Mouse (Mus musculus) left cerebral cortex, postnatal 14 days (tissue): ENCODE results near the gene Cacnb3. TPM values are rescaled to one million over a fixed set of nuclear protein-coding genes. Genes with fewer than 3 reads are reported as not detected.

Experiments
- DNase-seq, 2 experiments: peaks; one replicate each; pipeline ENCODE4 v3.0.0; 2021 to 2022; ENCODE audit warnings: low spot score in 2 of 2, mixed read lengths in 1 of 2
- intact Hi-C: fragments of 180-260 bp; cut with DNase I; formaldehyde crosslinking; loops from one replicate; pipeline ENCODE4 v1.15.1; 2025
- total RNA-seq, 2 experiments: library from RNA; stranded (reverse); gene quantifications; 2 replicates each; pipeline ENCODE4 v1.2.3; 2021

Gene Cacnb3
- total RNA-seq, 2 experiments from 2014 or later = 217 to 244 TPM

GRCm38 (mm10) chr15:98664042-98664907 is 33.6 kb downstream of the Cacnb3 start:
- no peak for DNase-seq
- intact Hi-C loops = loop anchor here (2.0 to 5.0 kb wide), 2 partner anchors 35 to 123 kb away; partner anchors contain the start of gene Wnt1

DNA sequence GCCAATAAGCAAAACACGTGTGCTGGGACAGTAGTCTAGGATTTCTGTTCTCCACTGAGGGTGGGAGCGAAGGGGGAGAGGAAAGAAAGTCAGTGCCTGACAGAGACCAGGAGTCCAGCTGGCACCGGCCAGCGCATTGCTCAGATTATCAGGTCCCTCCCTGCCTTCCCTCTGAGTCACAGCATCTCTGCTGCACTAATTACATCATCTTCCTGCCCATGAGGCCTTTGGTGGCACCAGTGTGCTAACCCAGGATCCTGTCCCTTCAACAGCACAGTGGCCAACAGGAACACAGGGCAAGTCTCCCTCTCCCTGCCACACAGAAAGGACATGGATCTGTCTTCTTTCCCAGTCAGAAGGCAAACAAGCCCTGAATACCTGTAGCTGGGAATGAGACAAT is 42.0 kb downstream of the Cacnb3 start:
- intact Hi-C loops = no loop called here

DNA sequence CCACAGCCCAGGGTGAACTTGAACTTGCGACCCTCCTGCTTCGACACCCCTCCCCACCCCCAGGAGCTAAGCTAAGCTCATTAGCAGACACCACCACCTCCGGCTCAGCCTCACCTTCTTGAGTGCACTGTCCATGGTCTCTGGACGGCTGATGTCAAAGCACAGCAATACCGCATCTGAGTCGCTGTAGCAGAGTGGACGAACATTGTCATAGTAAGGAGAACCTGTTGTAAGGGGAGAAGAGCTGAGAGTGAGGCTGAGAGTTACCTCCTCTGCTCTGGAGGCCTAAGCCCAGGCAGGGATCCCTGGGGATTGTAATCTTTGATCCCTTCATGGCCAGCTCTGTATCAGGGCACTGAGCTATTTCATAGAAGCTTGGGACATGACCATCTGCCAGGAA is 43.1 kb downstream of the Cacnb3 start:
- intact Hi-C loops = no loop called here
- DNase-seq = no peak

More for the DNA sequence above, 42.0 kb downstream of the Cacnb3 start:
- no peak for DNase-seq

GRCm38 (mm10) chr15:98674284-98674993 is 43.8 kb downstream of the Cacnb3 start:
- intact Hi-C loops = no loop called here
- peak; percentile 71 to 78 for DNase-seq

- DNase-seq = no peak
- intact Hi-C loops = no loop called here
These were observed 44.4 kb downstream of the Cacnb3 start for GRCm38 (mm10) chr15:98674994-98675545.

DNA sequence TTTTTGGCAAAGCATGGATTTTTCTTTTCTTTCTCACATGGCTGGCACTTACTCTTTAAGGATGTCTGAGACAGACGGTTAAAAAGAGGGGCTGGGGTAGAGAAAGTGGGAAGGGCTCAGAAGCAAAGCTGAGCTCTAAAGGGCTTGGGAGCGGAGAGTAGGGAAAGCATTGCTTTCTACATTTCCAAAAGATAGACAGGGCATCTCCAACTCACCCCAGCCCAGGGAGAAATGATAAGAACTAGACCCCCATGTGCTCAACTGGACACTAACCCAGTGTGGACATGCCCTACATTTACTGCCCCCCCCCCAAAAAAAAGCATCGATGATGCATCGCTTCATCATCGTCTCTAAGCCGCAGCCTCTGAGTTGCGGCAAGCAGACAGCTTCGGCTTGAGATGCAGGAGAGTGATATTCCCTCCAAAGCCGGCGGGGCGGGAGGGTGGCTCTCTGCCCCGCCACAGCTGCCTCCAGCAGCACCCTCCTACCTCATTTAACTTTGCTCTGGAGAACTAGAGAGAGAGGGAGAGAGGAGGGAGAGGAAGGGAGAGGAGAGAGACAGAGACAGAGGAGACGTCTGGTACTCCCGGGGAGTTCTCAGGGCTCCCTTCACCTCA is 45.1 kb downstream of the Cacnb3 start:
- DNase-seq = no peak
- intact Hi-C loops = no loop called here

- intact Hi-C loops = no loop called here
- no peak for DNase-seq
These were observed 45.8 kb downstream of the Cacnb3 start for GRCm38 (mm10) chr15:98676471-98676870.

DNA sequence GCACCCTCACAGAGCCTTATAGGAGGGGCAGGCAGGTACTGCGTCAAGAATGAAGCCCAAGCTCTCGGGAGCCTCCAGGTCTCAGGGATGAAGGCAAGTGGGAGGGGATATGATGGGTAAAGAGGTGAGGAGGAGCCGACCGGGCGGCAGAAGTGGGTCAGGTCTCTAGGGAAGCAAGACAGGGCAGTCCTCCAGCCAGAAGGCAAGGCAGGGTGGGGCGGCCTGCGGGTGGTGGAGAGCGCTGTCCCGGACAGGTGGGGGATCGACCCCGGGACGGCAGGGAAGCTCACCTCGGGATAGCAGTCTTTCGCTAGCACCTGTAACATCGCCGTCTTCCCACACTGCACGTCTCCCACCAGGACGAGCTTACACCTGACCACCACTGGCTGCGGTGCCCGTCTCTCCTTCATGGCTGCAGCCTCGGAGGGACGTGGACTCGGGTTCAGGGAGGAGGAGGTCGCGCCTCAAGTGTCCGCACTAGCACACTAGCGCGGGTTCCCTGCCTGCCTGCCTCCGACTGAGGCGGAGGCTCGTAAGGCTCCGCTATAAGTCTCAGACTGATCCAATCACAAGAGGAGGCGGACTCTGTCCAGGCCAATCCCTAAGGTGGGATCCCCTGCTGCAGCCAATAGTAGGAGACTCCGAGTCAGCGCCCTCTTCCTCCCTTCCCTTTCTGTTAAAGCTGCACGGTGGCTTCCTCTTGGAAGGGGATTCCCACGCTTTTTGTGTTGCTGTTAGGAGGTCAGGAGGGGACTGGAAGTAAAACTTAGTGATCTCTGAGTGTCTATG is 46.5 kb downstream of the Cacnb3 start, which contains the start of gene Rnd1:
Gene Rnd1 (minus strand): TSS at position 522 of the 789 bp plus-strand sequence.
- DNase-seq = peak; percentile 93 to 94
- intact Hi-C loops = no loop called here

GRCm38 (mm10) chr15:98677977-98678376 is 47.3 kb downstream of the Cacnb3 start:
- intact Hi-C loops = no loop called here
- no peak for DNase-seq

DNA sequence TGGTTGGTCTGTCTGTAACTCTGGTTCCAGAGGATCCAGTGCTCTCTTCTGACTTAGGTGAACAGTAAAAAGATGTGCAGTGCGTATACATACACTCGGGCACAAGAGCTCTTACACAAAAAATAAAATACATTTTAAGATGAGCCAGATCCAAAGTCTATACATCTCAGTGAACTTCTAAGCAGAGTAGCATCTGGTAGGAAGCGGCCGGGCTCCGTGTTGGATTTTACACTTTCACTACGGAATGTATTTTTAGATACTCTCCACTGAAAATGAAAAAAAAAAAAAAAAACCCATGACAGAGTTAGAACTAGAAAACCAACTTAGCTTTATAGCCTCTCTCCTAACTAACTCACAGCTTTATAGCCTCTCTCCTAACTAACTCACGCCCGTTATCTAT is 50.0 kb downstream of the Cacnb3 start:
- intact Hi-C loops = no loop called here
- DNase-seq = no peak

- DNase-seq = no peak
- intact Hi-C loops = no loop called here
These were observed 51.0 kb downstream of the Cacnb3 start for GRCm38 (mm10) chr15:98681633-98682032.

DNA sequence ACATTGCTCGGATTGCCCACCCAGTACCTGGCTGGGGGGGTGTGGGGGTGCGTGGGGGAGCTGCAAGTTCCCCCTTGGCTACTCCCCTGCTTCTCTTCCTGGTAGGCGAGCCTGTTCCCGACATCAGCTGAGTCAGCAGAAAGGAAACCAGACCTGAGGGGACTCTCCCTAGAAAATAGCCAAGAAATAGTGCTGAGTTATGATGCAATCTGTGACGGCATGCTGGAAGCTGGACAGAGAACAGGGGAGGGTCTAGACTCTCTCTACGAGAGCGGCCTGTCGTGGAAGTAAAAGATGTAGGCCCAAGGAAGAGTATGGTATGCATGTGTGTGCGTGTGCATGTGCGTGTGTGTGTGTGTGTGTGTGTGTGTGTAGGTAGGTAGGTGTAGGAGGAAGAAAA is 52.5 kb downstream of the Cacnb3 start:
- no peak for DNase-seq
- intact Hi-C loops = no loop called here

- no peak for DNase-seq
- intact Hi-C loops = no loop called here
These were observed 53.1 kb downstream of the Cacnb3 start for GRCm38 (mm10) chr15:98683746-98684145.

DNA sequence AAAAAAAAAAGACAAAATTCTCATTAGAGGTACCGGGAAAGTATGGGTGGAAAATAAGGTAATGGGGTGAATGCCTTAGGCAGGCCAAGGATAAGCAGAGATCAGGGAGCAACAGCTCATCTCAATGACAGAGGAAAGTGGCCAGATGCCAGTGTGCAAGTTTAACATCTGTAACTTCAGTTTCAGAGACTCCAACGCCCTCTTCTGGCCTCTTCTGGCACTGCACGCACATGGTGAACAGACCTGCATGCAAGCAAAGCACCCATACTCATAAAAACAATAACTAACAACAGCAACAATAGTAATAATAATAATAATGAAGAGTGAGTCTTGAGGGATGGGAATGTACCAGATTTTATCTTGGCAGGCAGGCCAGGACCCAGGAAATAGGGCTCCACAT is 55.3 kb downstream of the Cacnb3 start:
- intact Hi-C loops = no loop called here
- no peak for DNase-seq

DNA sequence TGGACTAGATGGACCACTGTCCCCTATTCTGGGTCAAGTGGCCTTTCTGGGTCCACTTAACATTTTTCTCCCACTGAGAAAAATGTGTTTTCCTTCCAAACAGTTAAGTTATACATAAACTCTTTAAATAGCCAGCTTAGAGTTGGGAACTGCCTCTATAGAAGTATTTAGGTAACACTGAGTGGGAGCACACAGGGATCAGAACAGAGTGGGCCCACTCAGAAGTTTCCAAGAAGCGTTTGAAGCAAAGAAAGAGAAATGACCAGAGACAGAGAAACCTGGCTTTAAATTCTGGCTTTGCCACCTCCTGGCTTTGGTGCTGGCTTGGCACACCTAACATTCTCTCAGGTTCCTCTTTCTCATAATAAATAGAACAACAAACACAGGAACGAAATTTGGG is 59.0 kb downstream of the Cacnb3 start:
- DNase-seq = no peak
- intact Hi-C loops = no loop called here

DNA sequence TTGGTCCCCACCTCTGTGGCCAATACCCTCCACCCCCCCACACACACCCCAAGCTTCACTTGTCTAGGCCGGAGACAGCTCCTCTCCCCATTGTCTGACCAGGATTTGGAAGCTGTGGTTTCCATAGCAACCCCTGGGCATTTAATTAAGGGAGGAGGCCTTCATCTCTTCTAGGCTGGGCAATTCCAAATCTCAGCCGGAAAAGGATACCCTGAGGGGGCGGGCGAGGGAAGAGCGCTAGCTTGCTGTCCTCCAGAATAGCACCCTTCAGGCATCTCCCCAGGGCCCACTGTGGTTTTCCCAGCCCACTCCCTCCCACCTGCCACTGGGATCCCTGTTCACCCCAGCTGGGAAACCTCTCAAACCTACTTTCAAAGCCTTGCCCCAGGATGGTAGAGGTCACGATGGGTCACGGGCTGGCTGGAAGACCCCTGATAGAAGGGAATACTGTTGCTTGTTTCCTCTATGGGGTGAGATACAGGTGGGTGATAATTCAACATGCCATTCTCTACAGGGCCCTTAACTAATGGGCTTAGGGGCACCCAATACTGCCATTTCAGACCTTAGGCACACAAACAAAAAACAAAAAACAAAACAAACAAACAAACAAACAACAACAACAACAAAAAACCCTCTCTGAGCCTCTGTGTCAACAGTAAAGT is 61.0 kb downstream of the Cacnb3 start:
- intact Hi-C loops = no loop called here
- peak; percentile 54 to 60 for DNase-seq

DNA sequence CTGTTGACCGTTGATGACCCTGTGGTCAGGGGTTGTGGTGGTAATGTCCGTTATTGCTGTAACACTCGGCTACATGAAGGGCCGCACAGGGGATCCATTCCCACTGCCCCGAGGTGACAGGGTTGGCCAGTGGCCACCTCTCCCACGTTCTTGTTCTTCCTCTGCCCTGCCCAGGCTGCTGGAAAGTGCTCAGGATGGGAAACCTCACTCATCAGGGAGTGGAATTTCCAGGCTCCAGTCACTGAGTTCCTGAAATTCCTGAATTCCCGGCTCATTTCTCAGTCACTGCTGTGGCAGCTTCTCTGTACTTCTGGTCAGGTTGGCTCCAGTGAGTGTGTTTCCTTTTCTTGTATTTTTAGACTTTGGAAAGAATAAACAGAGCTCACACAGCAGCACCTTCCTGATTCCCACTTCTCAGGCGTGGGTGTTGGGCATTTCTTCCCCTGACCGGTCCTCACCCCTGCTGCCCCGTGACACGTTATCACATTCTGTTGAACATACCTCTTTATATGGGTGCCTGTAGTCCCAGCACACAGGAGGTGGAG is 61.6 kb downstream of the Cacnb3 start:
- no peak for DNase-seq
- intact Hi-C loops = no loop called here
